Mouse (Mus musculus): ENCODE measurements around the gene A1cf. TPM values are rescaled to one million over a fixed set of nuclear protein-coding genes. Genes with fewer than 3 reads are reported as not detected.

A1cf gene
- polyA plus RNA-seq, 1 experiment from 2014 or later, result 0.62 TPM

GRCm38 (mm10) chr19:31884594-31884993 lies 16.0 kb downstream of the A1cf start:
- ATAC-seq (replicated peaks; ENCODE audit: insufficient number of reproducible peaks, low FRiP score, low TSS enrichment), result no peak
- Histone ChIP-seq H3K9me3 (replicated peaks; ENCODE audit: control insufficient read depth, low read length) (no peaks in the 10 kb centered on the region), H3K4me3 (ENCODE audit: low read depth, low read length) (no peak overlapping the region), H3K4me2 (no peak overlapping the region), H3K27ac (ENCODE audit: low read depth, low read length) (no peak overlapping the region), H3K36me3 (ENCODE audit: control insufficient read depth, insufficient read depth, low read length) (no peaks in the 10 kb centered on the region), H3K27me3 (ENCODE audit: control insufficient read depth, insufficient read depth, low read length) (no peaks in the 10 kb centered on the region), H3K9ac (ENCODE audit: low read depth, low read length) (no peak overlapping the region), H3K4me1 (ENCODE audit: control insufficient read depth, insufficient read depth, low read length) (no peaks in the 10 kb centered on the region)
- WGBS (ENCODE audit: insufficient replicate concordance), result 68% methylated on average over 4 of the region's 4 CpGs

GRCm38 (mm10) chr19:31887275-31887674 lies 18.7 kb downstream of the A1cf start:
- Histone ChIP-seq H3K36me3 (ENCODE audit: control insufficient read depth, insufficient read depth, low read length) (no peaks in the 10 kb centered on the region), H3K9ac (ENCODE audit: low read depth, low read length) (no peak overlapping the region), H3K4me2 (no peak overlapping the region), H3K9me3 (replicated peaks; ENCODE audit: control insufficient read depth, low read length) (no peaks in the 10 kb centered on the region), H3K27me3 (ENCODE audit: control insufficient read depth, insufficient read depth, low read length) (no peaks in the 10 kb centered on the region), H3K4me3 (ENCODE audit: low read depth, low read length) (no peak overlapping the region), H3K4me1 (ENCODE audit: control insufficient read depth, insufficient read depth, low read length) (no peaks in the 10 kb centered on the region), H3K27ac (ENCODE audit: low read depth, low read length) (no peak overlapping the region)
- 78% methylated on average over 2 of the region's 2 CpGs for WGBS (ENCODE audit: insufficient replicate concordance)
- no peak for ATAC-seq (replicated peaks; ENCODE audit: insufficient number of reproducible peaks, low FRiP score, low TSS enrichment)

DNA sequence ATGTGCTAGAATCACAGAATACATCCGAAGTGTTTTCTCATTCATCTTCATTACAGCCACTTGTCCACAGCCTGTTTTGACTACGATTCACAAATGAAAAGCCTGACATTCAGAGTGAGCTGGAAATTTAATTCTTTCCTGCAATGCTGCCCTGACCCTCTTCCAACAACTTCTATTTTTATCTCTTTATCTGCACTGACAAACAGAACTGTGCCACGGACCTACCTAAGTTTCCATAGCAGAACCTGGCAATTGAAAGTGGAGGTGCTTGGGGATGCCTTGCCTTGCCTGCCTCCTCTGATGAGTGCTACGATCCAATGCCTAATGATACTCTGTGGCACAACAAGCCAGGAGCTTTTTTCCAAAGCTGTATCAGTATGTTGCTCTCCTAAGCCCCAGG lies 21.4 kb downstream of the A1cf start:
- no peak overlapping the region for H3K4me2 ChIP-seq
- no peaks in the 10 kb centered on the region for H3K4me1 ChIP-seq (ENCODE audit: control insufficient read depth, insufficient read depth, low read length)
- WGBS (ENCODE audit: insufficient replicate concordance), result 49% methylated on average over 4 of the region's 4 CpGs
- no peaks in the 10 kb centered on the region for H3K36me3 ChIP-seq (ENCODE audit: control insufficient read depth, insufficient read depth, low read length)
- H3K9me3 ChIP-seq (replicated peaks; ENCODE audit: control insufficient read depth, low read length), result no peaks in the 10 kb centered on the region
- H3K4me3 ChIP-seq (ENCODE audit: low read depth, low read length), result no peak overlapping the region
- H3K27me3 ChIP-seq (ENCODE audit: control insufficient read depth, insufficient read depth, low read length), result no peaks in the 10 kb centered on the region
- ATAC-seq (replicated peaks; ENCODE audit: insufficient number of reproducible peaks, low FRiP score, low TSS enrichment), result no peak
- H3K27ac ChIP-seq (ENCODE audit: low read depth, low read length), result no peak overlapping the region
- no peak overlapping the region for H3K9ac ChIP-seq (ENCODE audit: low read depth, low read length)

GRCm38 (mm10) chr19:31891001-31891893 lies 22.7 kb downstream of the A1cf start:
- H3K9me3 ChIP-seq (replicated peaks; ENCODE audit: control insufficient read depth, low read length), result no peaks in the 10 kb centered on the region
- 71% methylated on average over 6 of the region's 6 CpGs for WGBS (ENCODE audit: insufficient replicate concordance)
- H3K36me3 ChIP-seq (ENCODE audit: control insufficient read depth, insufficient read depth, low read length), result no peaks in the 10 kb centered on the region
- no peak overlapping the region for H3K9ac ChIP-seq (ENCODE audit: low read depth, low read length)
- no peak overlapping the region for H3K27ac ChIP-seq (ENCODE audit: low read depth, low read length)
- H3K4me2 ChIP-seq, result no peak overlapping the region
- H3K27me3 ChIP-seq (ENCODE audit: control insufficient read depth, insufficient read depth, low read length), result no peaks in the 10 kb centered on the region
- no peak overlapping the region for H3K4me3 ChIP-seq (ENCODE audit: low read depth, low read length)
- H3K4me1 ChIP-seq (ENCODE audit: control insufficient read depth, insufficient read depth, low read length), result no peaks in the 10 kb centered on the region
- no peak for ATAC-seq (replicated peaks; ENCODE audit: insufficient number of reproducible peaks, low FRiP score, low TSS enrichment)

DNA sequence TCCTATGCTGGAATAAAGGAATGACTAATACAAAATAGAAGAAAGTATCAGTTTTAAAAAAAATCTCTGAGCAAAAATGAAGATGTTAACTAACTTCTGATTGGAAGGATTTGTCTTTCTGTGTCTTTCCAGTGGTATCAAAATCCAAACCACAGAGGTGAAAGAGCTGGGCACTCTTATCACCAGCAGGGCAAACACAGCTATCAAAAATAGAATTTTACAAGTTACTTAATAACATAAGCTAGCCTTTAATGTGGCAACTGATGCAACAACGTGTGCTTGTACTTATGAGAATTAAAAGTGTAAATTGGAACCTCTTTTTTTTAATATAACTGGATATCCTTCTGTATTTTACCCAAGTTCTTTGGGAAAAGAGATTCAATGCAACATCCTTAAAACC lies 27.4 kb downstream of the A1cf start:
- Histone ChIP-seq H3K27me3 (ENCODE audit: control insufficient read depth, insufficient read depth, low read length) (no peaks in the 10 kb centered on the region), H3K4me1 (ENCODE audit: control insufficient read depth, insufficient read depth, low read length) (no peaks in the 10 kb centered on the region), H3K4me3 (ENCODE audit: low read depth, low read length) (no peak overlapping the region), H3K9me3 (replicated peaks; ENCODE audit: control insufficient read depth, low read length) (no peaks in the 10 kb centered on the region), H3K27ac (ENCODE audit: low read depth, low read length) (no peak overlapping the region), H3K9ac (ENCODE audit: low read depth, low read length) (no peak overlapping the region), H3K36me3 (ENCODE audit: control insufficient read depth, insufficient read depth, low read length) (no peaks in the 10 kb centered on the region), H3K4me2 (no peak overlapping the region)
- 65% methylated on average over 1 of the region's 1 CpGs for WGBS (ENCODE audit: insufficient replicate concordance)
- ATAC-seq (replicated peaks; ENCODE audit: insufficient number of reproducible peaks, low FRiP score, low TSS enrichment), result no peak

GRCm38 (mm10) chr19:31896711-31897110 lies 28.1 kb downstream of the A1cf start:
- WGBS (ENCODE audit: insufficient replicate concordance), result 75% methylated on average over 1 of the region's 1 CpGs

GRCm38 (mm10) chr19:31905671-31906070 lies 37.1 kb downstream of the A1cf start:
- ATAC-seq (replicated peaks; ENCODE audit: insufficient number of reproducible peaks, low FRiP score, low TSS enrichment), result no peak
- 64% methylated on average over 7 of the region's 7 CpGs for WGBS (ENCODE audit: insufficient replicate concordance)

More at GRCm38 (mm10) chr19:31896711-31897110, 28.1 kb downstream of the A1cf start:
- Histone ChIP-seq H3K27me3 (ENCODE audit: control insufficient read depth, insufficient read depth, low read length) (no peaks in the 10 kb centered on the region), H3K4me1 (ENCODE audit: control insufficient read depth, insufficient read depth, low read length) (no peaks in the 10 kb centered on the region), H3K4me2 (no peak overlapping the region), H3K27ac (ENCODE audit: low read depth, low read length) (no peak overlapping the region), H3K9me3 (replicated peaks; ENCODE audit: control insufficient read depth, low read length) (no peaks in the 10 kb centered on the region), H3K9ac (ENCODE audit: low read depth, low read length) (no peak overlapping the region), H3K36me3 (ENCODE audit: control insufficient read depth, insufficient read depth, low read length) (no peaks in the 10 kb centered on the region), H3K4me3 (ENCODE audit: low read depth, low read length) (no peak overlapping the region)
- ATAC-seq (replicated peaks; ENCODE audit: insufficient number of reproducible peaks, low FRiP score, low TSS enrichment), result no peak

GRCm38 (mm10) chr19:31910423-31910822 lies 41.9 kb downstream of the A1cf start:
- no peaks in the 10 kb centered on the region for H3K27me3 ChIP-seq (ENCODE audit: control insufficient read depth, insufficient read depth, low read length)
- H3K4me1 ChIP-seq (ENCODE audit: control insufficient read depth, insufficient read depth, low read length), result no peaks in the 10 kb centered on the region
- H3K4me2 ChIP-seq, result no peak overlapping the region
- H3K36me3 ChIP-seq (ENCODE audit: control insufficient read depth, insufficient read depth, low read length), result no peaks in the 10 kb centered on the region
- no peak overlapping the region for H3K27ac ChIP-seq (ENCODE audit: low read depth, low read length)
- H3K4me3 ChIP-seq (ENCODE audit: low read depth, low read length), result no peak overlapping the region
- no peaks in the 10 kb centered on the region for H3K9me3 ChIP-seq (replicated peaks; ENCODE audit: control insufficient read depth, low read length)
- no peak overlapping the region for H3K9ac ChIP-seq (ENCODE audit: low read depth, low read length)
- WGBS (ENCODE audit: insufficient replicate concordance), result 63% methylated on average over 6 of the region's 6 CpGs
- no peak for ATAC-seq (replicated peaks; ENCODE audit: insufficient number of reproducible peaks, low FRiP score, low TSS enrichment)

More at GRCm38 (mm10) chr19:31905671-31906070, 37.1 kb downstream of the A1cf start:
- H3K27me3 ChIP-seq (ENCODE audit: control insufficient read depth, insufficient read depth, low read length), result no peaks in the 10 kb centered on the region
- H3K36me3 ChIP-seq (ENCODE audit: control insufficient read depth, insufficient read depth, low read length), result no peaks in the 10 kb centered on the region
- H3K9ac ChIP-seq (ENCODE audit: low read depth, low read length), result no peak overlapping the region
- H3K27ac ChIP-seq (ENCODE audit: low read depth, low read length), result no peak overlapping the region
- H3K9me3 ChIP-seq (replicated peaks; ENCODE audit: control insufficient read depth, low read length), result no peaks in the 10 kb centered on the region
- no peaks in the 10 kb centered on the region for H3K4me1 ChIP-seq (ENCODE audit: control insufficient read depth, insufficient read depth, low read length)
- H3K4me3 ChIP-seq (ENCODE audit: low read depth, low read length), result no peak overlapping the region
- H3K4me2 ChIP-seq, result no peak overlapping the region

GRCm38 (mm10) chr19:31913946-31914345 lies 45.4 kb downstream of the A1cf start:
- WGBS (ENCODE audit: insufficient replicate concordance), result 86% methylated on average over 4 of the region's 4 CpGs
- Histone ChIP-seq H3K27ac (ENCODE audit: low read depth, low read length) (no peak overlapping the region), H3K9me3 (replicated peaks; ENCODE audit: control insufficient read depth, low read length) (no peaks in the 10 kb centered on the region), H3K9ac (ENCODE audit: low read depth, low read length) (no peak overlapping the region), H3K36me3 (ENCODE audit: control insufficient read depth, insufficient read depth, low read length) (no peaks in the 10 kb centered on the region), H3K4me1 (ENCODE audit: control insufficient read depth, insufficient read depth, low read length) (no peaks in the 10 kb centered on the region), H3K4me3 (ENCODE audit: low read depth, low read length) (no peak overlapping the region), H3K4me2 (no peak overlapping the region), H3K27me3 (ENCODE audit: control insufficient read depth, insufficient read depth, low read length) (no peaks in the 10 kb centered on the region)
- no peak for ATAC-seq (replicated peaks; ENCODE audit: insufficient number of reproducible peaks, low FRiP score, low TSS enrichment)

All from heart, embryonic 11.5 days (tissue).